Mouse (Mus musculus) liver, embryonic 13.5 days (tissue): ENCODE measurements around the gene Insl5. TPM values are rescaled to one million over a fixed set of nuclear protein-coding genes. Genes with fewer than 3 reads are reported as not detected.
A peak's percentile ranks its signal among the peaks of the same experiment; 100 is the strongest.

Experiments used
- ATAC-seq: fragments of 200-750 bp; cut with Nextera tagmentation; 2 replicates; pipeline ENCODE4 v1.8.0; 2017; ENCODE audit warnings: low read depth, mild to moderate bottlenecking, moderate number of reproducible peaks, moderate library complexity
- DNase-seq: peaks from one replicate; pipeline ENCODE4 v3.0.0; 2022
- H3K27ac ChIP-seq: fragments of 300-500 bp; sonication (generic); 2 replicates; pipeline ENCODE4 v1.5.1; 2015; ENCODE audit warnings: moderate library complexity, mild to moderate bottlenecking, inconsistent platforms
- H3K27me3 ChIP-seq: fragments of 300-500 bp; sonication (generic); 2 replicates; pipeline ENCODE4 v1.6.1; 2015; ENCODE audit warnings: mild to moderate bottlenecking, inconsistent platforms
- H3K36me3 ChIP-seq: fragments of 300-500 bp; sonication (generic); 2 replicates; pipeline ENCODE4 v1.6.1; 2015; ENCODE audit warnings: mild to moderate bottlenecking, inconsistent platforms
- H3K4me1 ChIP-seq: fragments of 300-500 bp; sonication (generic); replicated peaks from 2 replicates; pipeline ENCODE4 v1.6.1; 2015; ENCODE audit warnings: inconsistent platforms
- H3K4me2 ChIP-seq: fragments of 300-500 bp; sonication (generic); 2 replicates; pipeline ENCODE4 v1.6.1; 2015; ENCODE audit warnings: inconsistent platforms, mild to moderate bottlenecking, moderate library complexity
- H3K4me3 ChIP-seq: fragments of 300-500 bp; sonication (generic); replicated peaks from 2 replicates; pipeline ENCODE4 v1.5.1; 2015; ENCODE audit warnings: mild to moderate bottlenecking, inconsistent platforms
- H3K9ac ChIP-seq: fragments of 300-500 bp; sonication (generic); 2 replicates; pipeline ENCODE4 v1.6.1; 2015; ENCODE audit warnings: mild to moderate bottlenecking, inconsistent platforms
- H3K9me3 ChIP-seq: fragments of 300-500 bp; sonication (generic); replicated peaks from 2 replicates; pipeline ENCODE4 v1.6.1; 2016; ENCODE audit warnings: inconsistent platforms
- WGBS: fragments of 180-500 bp; shearing (Covaris S2); methylation state at CpG from one replicate; pipeline ENCODE4 v1.1.7; 2015; ENCODE audit not compliant: insufficient replicate concordance; 5-methylcytosine and 5-hydroxymethylcytosine counted together
- polyA plus RNA-seq: library from polyadenylated mRNA; unstranded; fragments of >200 nt; fragmentation: Nextera tagmentation; extraction: Ambion mirVana; gene quantifications from 2 replicates; pipeline ENCODE4 v1.2.1, GENCODE M21; 2015

Gene Insl5
- polyA plus RNA-seq, 1 experiment from 2014 or later: not detected

GRCm38 (mm10) chr4:102989391-102989790 is 37.3 kb downstream of the Insl5 start:
- Histone ChIP-seq H3K4me1 (no peaks in the 10 kb centered on the region), H3K9ac (no peak overlapping the region), H3K27ac (no peak overlapping the region), H3K4me2 (no peak overlapping the region), H3K9me3 (no peaks in the 10 kb centered on the region), H3K27me3 (no peaks in the 10 kb centered on the region), H3K4me3 (no peak overlapping the region), H3K36me3 (no peaks in the 10 kb centered on the region)
- DNase-seq (no peak), ATAC-seq (no peak)
- WGBS: 62% methylated on average over 5 of the region's 5 CpGs

GRCm38 (mm10) chr4:102988526-102988925 is 38.1 kb downstream of the Insl5 start:
- Histone ChIP-seq H3K9me3 (no peaks in the 10 kb centered on the region), H3K4me2 (no peak overlapping the region), H3K4me1 (no peaks in the 10 kb centered on the region), H3K9ac (no peak overlapping the region), H3K27ac (no peak overlapping the region), H3K36me3 (no peaks in the 10 kb centered on the region), H3K27me3 (no peaks in the 10 kb centered on the region), H3K4me3 (no peak overlapping the region)
- WGBS: 56% methylated on average over 6 of the region's 6 CpGs
- DNase-seq: no peak
- no peak for ATAC-seq

- Histone ChIP-seq H3K27ac (no peak overlapping the region), H3K27me3 (no peaks in the 10 kb centered on the region), H3K9me3 (no peaks in the 10 kb centered on the region), H3K4me2 (no peak overlapping the region), H3K4me1 (no peaks in the 10 kb centered on the region), H3K36me3 (no peaks in the 10 kb centered on the region), H3K9ac (no peak overlapping the region), H3K4me3 (no peak overlapping the region)
- 39% methylated on average over 2 of the region's 2 CpGs for WGBS
- ATAC-seq (no peak), DNase-seq (no peak)
These were observed 38.9 kb downstream of the Insl5 start for GRCm38 (mm10) chr4:102987756-102988155.

- Histone ChIP-seq H3K4me3 (no peak overlapping the region), H3K4me1 (no peaks in the 10 kb centered on the region), H3K9me3 (no peaks in the 10 kb centered on the region), H3K36me3 (no peaks in the 10 kb centered on the region), H3K4me2 (no peak overlapping the region), H3K27ac (no peak overlapping the region), H3K9ac (no peak overlapping the region), H3K27me3 (no peaks in the 10 kb centered on the region)
- WGBS: 68% methylated on average over 4 of the region's 4 CpGs
- ATAC-seq (no peak), DNase-seq (no peak)
These were observed 39.3 kb downstream of the Insl5 start for GRCm38 (mm10) chr4:102987325-102987724.

GRCm38 (mm10) chr4:102986917-102987316 is 39.7 kb downstream of the Insl5 start:
- Histone ChIP-seq H3K4me1 (no peaks in the 10 kb centered on the region), H3K4me2 (no peak overlapping the region), H3K27me3 (no peaks in the 10 kb centered on the region), H3K9me3 (no peaks in the 10 kb centered on the region), H3K36me3 (no peaks in the 10 kb centered on the region), H3K9ac (no peak overlapping the region), H3K4me3 (no peak overlapping the region), H3K27ac (no peak overlapping the region)
- ATAC-seq: no peak
- WGBS: 1% methylated on average over 2 of the region's 2 CpGs
- peak; percentile 22 for DNase-seq

GRCm38 (mm10) chr4:102986173-102986572 is 40.5 kb downstream of the Insl5 start:
- no peak for ATAC-seq
- WGBS: 61% methylated on average over 7 of the region's 7 CpGs

GRCm38 (mm10) chr4:102981709-102982108 is 44.9 kb downstream of the Insl5 start:
- no peak overlapping the region for H3K9ac ChIP-seq
- ATAC-seq: no peak
- WGBS: 40% methylated on average over 8 of the region's 8 CpGs

More at GRCm38 (mm10) chr4:102986173-102986572, 40.5 kb downstream of the Insl5 start:
- no peak overlapping the region for H3K4me3 ChIP-seq
- DNase-seq: no peak
- no peaks in the 10 kb centered on the region for H3K27me3 ChIP-seq
- no peaks in the 10 kb centered on the region for H3K4me1 ChIP-seq
- H3K4me2 ChIP-seq: no peak overlapping the region
- H3K9ac ChIP-seq: no peak overlapping the region
- no peaks in the 10 kb centered on the region for H3K9me3 ChIP-seq
- H3K36me3 ChIP-seq: no peaks in the 10 kb centered on the region
- H3K27ac ChIP-seq: no peak overlapping the region

GRCm38 (mm10) chr4:102979385-102979784 is 47.3 kb downstream of the Insl5 start:
- H3K9me3 ChIP-seq: no peaks in the 10 kb centered on the region
- ATAC-seq (no peak), DNase-seq (no peak)
- no peak overlapping the region for H3K9ac ChIP-seq
- H3K4me2 ChIP-seq: peak overlapping the region; percentile 58
- H3K27me3 ChIP-seq: peaks cover 12% of the 10 kb centered on the region
- 35% methylated on average over 5 of the region's 5 CpGs for WGBS
- H3K27ac ChIP-seq: no peak overlapping the region
- peak overlapping the region; percentile 29; the same call in 1 of the 2 replicates for H3K4me3 ChIP-seq
- H3K36me3 ChIP-seq: no peaks in the 10 kb centered on the region
- no peaks in the 10 kb centered on the region; the same call in 1 of the 2 replicates for H3K4me1 ChIP-seq

More at GRCm38 (mm10) chr4:102981709-102982108, 44.9 kb downstream of the Insl5 start:
- H3K9me3 ChIP-seq: no peaks in the 10 kb centered on the region
- H3K27me3 ChIP-seq: peaks cover 12% of the 10 kb centered on the region
- no peak for DNase-seq
- no peaks in the 10 kb centered on the region; the same call in 1 of the 2 replicates for H3K4me1 ChIP-seq
- H3K4me3 ChIP-seq: no peak overlapping the region
- H3K27ac ChIP-seq: no peak overlapping the region
- no peak overlapping the region for H3K4me2 ChIP-seq
- no peaks in the 10 kb centered on the region for H3K36me3 ChIP-seq

GRCm38 (mm10) chr4:102978440-102978839 is 48.2 kb downstream of the Insl5 start, which contains the start of gene Tctex1d1:
Gene Tctex1d1, plus strand, starts transcription at chr4:102978606.
- Histone ChIP-seq H3K4me1 (no peaks in the 10 kb centered on the region; the same call in 1 of the 2 replicates), H3K9me3 (no peaks in the 10 kb centered on the region), H3K9ac (peak within 1 kb of the TSS; percentile 17; the same call in 1 of the 2 replicates), H3K36me3 (no peaks in the 10 kb centered on the region), H3K4me2 (peak within 1 kb of the TSS; percentile 58), H3K27ac (no peak within 1 kb of the TSS), H3K27me3 (peaks cover 12% of the 10 kb centered on the region), H3K4me3 (peak within 1 kb of the TSS; percentile 29)
- DNase-seq: no peak
- no peak for ATAC-seq
- WGBS: 3% methylated on average over 13 of the region's 13 CpGs

- H3K9ac ChIP-seq: no peak overlapping the region
- H3K36me3 ChIP-seq: no peaks in the 10 kb centered on the region
- H3K9me3 ChIP-seq: no peaks in the 10 kb centered on the region
- peaks cover 12% of the 10 kb centered on the region for H3K27me3 ChIP-seq
- H3K4me2 ChIP-seq: peak overlapping the region; percentile 41
- H3K27ac ChIP-seq: no peak overlapping the region
- DNase-seq (no peak), ATAC-seq (no peak)
- H3K4me1 ChIP-seq: no peaks in the 10 kb centered on the region; the same call in 1 of the 2 replicates
- 16% methylated on average over 16 of the region's 16 CpGs for WGBS
- H3K4me3 ChIP-seq: no peak overlapping the region
These were observed 48.8 kb downstream of the Insl5 start for GRCm38 (mm10) chr4:102977778-102978321.

GRCm38 (mm10) chr4:102976290-102977275 is 50.1 kb downstream of the Insl5 start:
- no peak for DNase-seq
- no peak overlapping the region for H3K27ac ChIP-seq

More at GRCm38 (mm10) chr4:102976290-102977275, 50.1 kb downstream of the Insl5 start:
- Histone ChIP-seq H3K4me2 (no peak overlapping the region), H3K27me3 (peaks cover 12% of the 10 kb centered on the region), H3K36me3 (no peaks in the 10 kb centered on the region), H3K9me3 (no peaks in the 10 kb centered on the region), H3K4me3 (no peak overlapping the region), H3K4me1 (no peaks in the 10 kb centered on the region; the same call in 1 of the 2 replicates), H3K9ac (no peak overlapping the region)
- ATAC-seq: no peak
- WGBS: 44% methylated on average over 12 of the region's 12 CpGs
